Mouse (Mus musculus) olfactory bulb, adult 2 months (tissue): ENCODE data around the gene Slc7a7.

Source experiments
- CTCF ChIP-seq: fragments of 200-500 bp; IDR thresholded peaks from 2 replicates; pipeline ENCODE4 v1.5.1; 2012; ENCODE audit warnings: low read depth, mild to moderate bottlenecking, low read length, moderate library complexity; ENCODE audit not compliant: insufficient read depth
- POLR2A ChIP-seq: fragments of 200-500 bp; IDR thresholded peaks from 2 replicates; pipeline ENCODE4 v1.6.1; 2012; ENCODE audit warnings: mild to moderate bottlenecking, low read depth, low read length, moderate library complexity; ENCODE audit not compliant: insufficient read depth

- no peak for TF ChIP-seq CTCF
- no peak for TF ChIP-seq POLR2A
Observed at GRCm38 (mm10) chr14:54352314-54352713, 65.3 kb downstream of the Slc7a7 start.
